26 mouse cellular contexts compared by ENCODE assay signal in genomic region chr15:19863979-19864378, GRCm38 (mm10).
"Had no signal": no experiment of that assay in that cellular context is flagged by ENCODE, and none has a peak within 500 bp of the region (broad histone marks: within the 10 kb centered on the region; RNA-seq: fewer than 3 reads in every experiment).

No protein-coding gene starts in this region.

- H3K4me1 ChIP-seq: embryonic facial prominence, embryonic 10.5 days; embryonic facial prominence, embryonic 12.5 days; embryonic facial prominence, embryonic 13.5 days; embryonic facial prominence, embryonic 15.5 days; forebrain, embryonic 10.5 days; forebrain, embryonic 12.5 days; forebrain, embryonic 13.5 days; forebrain, embryonic 15.5 days; heart, embryonic 10.5 days had no signal

- H3K4me2 ChIP-seq: embryonic facial prominence, embryonic 12.5 days; embryonic facial prominence, embryonic 13.5 days; embryonic facial prominence, embryonic 15.5 days; forebrain, embryonic 12.5 days; forebrain, embryonic 13.5 days; forebrain, embryonic 15.5 days; heart, embryonic 11.5 days had no signal

- H3K9ac ChIP-seq: embryonic facial prominence, embryonic 12.5 days; embryonic facial prominence, embryonic 13.5 days; embryonic facial prominence, embryonic 15.5 days; forebrain, embryonic 12.5 days; forebrain, embryonic 13.5 days; forebrain, embryonic 15.5 days; forebrain, postnatal 0 days had no signal

- DNase-seq: cerebellum, postnatal 14 days; cerebellum, postnatal 25 days; cerebellum, postnatal 36 days; embryo, embryonic 11 days; forebrain, postnatal 0 days; gastrocnemius, adult 2 months; gastrocnemius, postnatal 10 days; gastrocnemius, postnatal 14 days; gastrocnemius, postnatal 25 days; gastrocnemius, postnatal 36 days; heart, adult 11 months; heart, adult 18-20 months; heart, adult 2 months had no signal

- H3K27ac ChIP-seq: embryonic facial prominence, embryonic 10.5 days; embryonic facial prominence, embryonic 12.5 days; embryonic facial prominence, embryonic 13.5 days; embryonic facial prominence, embryonic 15.5 days; forebrain, embryonic 10.5 days; forebrain, embryonic 12.5 days; forebrain, embryonic 13.5 days; forebrain, embryonic 15.5 days; gastrocnemius, adult 2 months; heart, adult 2 months; heart, embryonic 10.5 days had no signal

- H3K36me3 ChIP-seq: embryonic facial prominence, embryonic 10.5 days; embryonic facial prominence, embryonic 12.5 days; embryonic facial prominence, embryonic 13.5 days; embryonic facial prominence, embryonic 15.5 days; forebrain, embryonic 10.5 days; forebrain, embryonic 12.5 days; forebrain, embryonic 15.5 days; heart, embryonic 10.5 days had no signal

- H3K27me3 ChIP-seq: embryonic facial prominence, embryonic 12.5 days; embryonic facial prominence, embryonic 13.5 days; embryonic facial prominence, embryonic 15.5 days; forebrain, embryonic 12.5 days; forebrain, embryonic 13.5 days; forebrain, embryonic 15.5 days had no signal

- ATAC-seq: forebrain, embryonic 13.5 days; forebrain, embryonic 14.5 days; forebrain, embryonic 15.5 days; forebrain, embryonic 16.5 days; forebrain, postnatal 0 days had no signal

- H3K9me3 ChIP-seq: embryonic facial prominence, embryonic 10.5 days; embryonic facial prominence, embryonic 12.5 days; embryonic facial prominence, embryonic 13.5 days; embryonic facial prominence, embryonic 15.5 days; forebrain, embryonic 10.5 days; forebrain, embryonic 12.5 days; forebrain, embryonic 13.5 days; forebrain, embryonic 15.5 days; heart, embryonic 10.5 days had no signal

- H3K4me3 ChIP-seq: embryonic facial prominence, embryonic 10.5 days; embryonic facial prominence, embryonic 12.5 days; embryonic facial prominence, embryonic 13.5 days; embryonic facial prominence, embryonic 15.5 days; erythroblast, embryonic 14.5 days; forebrain, embryonic 10.5 days; forebrain, embryonic 12.5 days; forebrain, embryonic 13.5 days; forebrain, embryonic 15.5 days; gastrocnemius, adult 2 months; heart, adult 2 months; heart, embryonic 10.5 days had no signal
